Mouse (Mus musculus) spleen, postnatal 10 days (tissue): Measurements from ENCODE around the gene Bicdl2.

ENCODE experiments used
- DNase-seq, 2 experiments: peaks; one replicate each; pipeline ENCODE4 v3.0.0; 2021 to 2022; ENCODE audit warnings: low spot score in 2 of 2

The Bicdl2 gene

DNA sequence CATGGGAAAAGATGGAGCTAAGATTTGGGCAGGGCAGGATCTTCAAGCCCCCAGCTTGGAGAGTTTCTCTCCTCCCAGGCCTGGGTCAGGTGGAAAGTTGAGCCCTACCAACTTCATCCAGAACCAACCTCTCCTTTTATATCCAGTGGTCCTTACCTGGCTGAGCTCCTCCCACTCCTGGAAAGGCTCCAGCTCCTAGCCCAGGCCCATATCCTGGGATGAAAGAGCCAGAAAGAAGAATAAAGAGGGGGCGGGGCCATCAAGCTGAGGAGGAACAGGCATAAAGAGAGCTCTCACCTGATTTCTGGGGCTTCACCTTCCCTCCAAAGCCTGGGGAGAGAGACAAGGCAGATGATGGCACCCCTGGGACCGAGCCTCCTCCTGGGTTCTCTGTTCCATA, 56.7 kb downstream of the Bicdl2 start:
- DNase-seq: no peak
